Mouse (Mus musculus) CH12.LX (cell line): ENCODE data around the gene Pnpla6.

ENCODE experiments used
- KAT2A ChIP-seq: IDR thresholded peaks from 2 replicates; pipeline ENCODE4 v1.6.1; 2012; ENCODE audit warnings: low read length, improper control_type of control experiment, inconsistent platforms; ENCODE audit not compliant: insufficient replicate concordance
- MXI1 ChIP-seq: IDR thresholded peaks from 2 replicates; pipeline ENCODE4 v1.6.1; 2011; ENCODE audit warnings: mild to moderate bottlenecking, low read depth, low read length, improper control_type of control experiment
- NELFE ChIP-seq: IDR thresholded peaks from 2 replicates; pipeline ENCODE4 v1.6.1; 2011; ENCODE audit warnings: low read depth, low read length, improper control_type of control experiment
- NRF1 ChIP-seq: IDR thresholded peaks from 2 replicates; pipeline ENCODE4 v1.6.1; 2014; ENCODE audit warnings: low read depth, mild to moderate bottlenecking, inconsistent platforms, low read length, improper control_type of control experiment, moderate library complexity
- POLR2A ChIP-seq: IDR thresholded peaks from 2 replicates; pipeline ENCODE4 v1.6.1; 2011; ENCODE audit warnings: low read depth, mild to moderate bottlenecking, improper control_type of control experiment, low read length
- TCF12 ChIP-seq: IDR thresholded peaks from 2 replicates; pipeline ENCODE4 v1.6.1; 2014; ENCODE audit warnings: low read depth, mild to moderate bottlenecking, inconsistent platforms, low read length, improper control_type of control experiment
- UBTF ChIP-seq: IDR thresholded peaks from 2 replicates; pipeline ENCODE4 v1.6.1; 2012; ENCODE audit warnings: low read depth, mild to moderate bottlenecking, inconsistent platforms, low read length, improper control_type of control experiment, moderate library complexity

GRCm38 (mm10) chr8:3567641-3568371 is 52.6 kb downstream of the Pnpla6 start, which contains the start of gene C330021F23Rik:
- TF ChIP-seq POLR2A (no peak), NRF1 (no peak), NELFE (no peak), UBTF (no peak), TCF12 (no peak), MXI1 (no peak), KAT2A (no peak)
